Mouse (Mus musculus) liver, postnatal 0 days (tissue): ENCODE data around the gene Pold1. TPM values are rescaled to one million over a fixed set of nuclear protein-coding genes. Genes with fewer than 3 reads are reported as not detected.

Experiments used
- ATAC-seq: fragments of 200-750 bp; cut with Nextera tagmentation; 2 replicates; pipeline ENCODE4 v1.8.0; 2017; ENCODE audit warnings: mild to moderate bottlenecking, moderate library complexity
- DNase-seq: peaks from one replicate; pipeline ENCODE4 v3.0.0-alpha.2; 2016
- H3K27ac ChIP-seq: fragments of 300-500 bp; sonication (generic); 2 replicates; pipeline ENCODE4 v1.5.1; 2014; ENCODE audit warnings: antibody characterized with exemption, moderate library complexity, mild to moderate bottlenecking, low read depth
- H3K27me3 ChIP-seq: fragments of 300-500 bp; sonication (generic); 2 replicates; pipeline ENCODE4 v1.6.1; 2014; ENCODE audit warnings: low read length, control low read depth, mixed read lengths; ENCODE audit not compliant: insufficient read depth
- H3K36me3 ChIP-seq: fragments of 300-500 bp; sonication (generic); replicated peaks from 2 replicates; pipeline ENCODE4 v1.6.1; 2014; ENCODE audit warnings: mild to moderate bottlenecking, control low read depth, low read length, moderate library complexity, mixed read lengths; ENCODE audit not compliant: insufficient read depth
- H3K4me1 ChIP-seq: fragments of 300-500 bp; sonication (generic); 2 replicates; pipeline ENCODE4 v1.6.1; 2014; ENCODE audit warnings: antibody characterized with exemption, mild to moderate bottlenecking, control low read depth; ENCODE audit not compliant: insufficient read depth
- H3K4me2 ChIP-seq: fragments of 300-500 bp; sonication (generic); 2 replicates; pipeline ENCODE4 v1.6.1; 2014; ENCODE audit warnings: low read depth, mild to moderate bottlenecking, low read length, moderate library complexity, mixed read lengths
- H3K4me3 ChIP-seq: fragments of 300-500 bp; sonication (generic); 2 replicates; pipeline ENCODE4 v1.5.1; 2014; ENCODE audit warnings: low read depth, low read length
- H3K9ac ChIP-seq: fragments of 300-500 bp; sonication (generic); replicated peaks from 2 replicates; pipeline ENCODE4 v1.6.1; 2014; ENCODE audit warnings: mild to moderate bottlenecking, moderate library complexity
- H3K9me3 ChIP-seq: fragments of 300-500 bp; sonication (generic); 2 replicates; pipeline ENCODE4 v1.6.1; 2016; ENCODE audit warnings: mild to moderate bottlenecking, control low read depth, low read length, mixed read lengths
- CTCF ChIP-seq: sonication (generic); IDR thresholded peaks from 2 replicates; pipeline ENCODE4 v1.5.1; 2016; ENCODE audit warnings: antibody characterized with exemption, low read depth
- EP300 ChIP-seq: IDR thresholded peaks from 2 replicates; pipeline ENCODE4 v1.6.1; 2016; ENCODE audit warnings: antibody characterized with exemption, low read depth, mild to moderate bottlenecking
- WGBS: fragments of 180-500 bp; shearing (Covaris S2); extraction: QIAGEN DNeasy Blood & Tissue Kit; methylation state at CpG from one replicate; pipeline ENCODE4 v1.1.7; 2014; ENCODE audit not compliant: insufficient replicate concordance; 5-methylcytosine and 5-hydroxymethylcytosine counted together
- polyA plus RNA-seq: library from polyadenylated mRNA; unstranded; fragments of >200 nt; fragmentation: Nextera tagmentation; extraction: Ambion mirVana; gene quantifications from 2 replicates; pipeline ENCODE4 v1.2.1, GENCODE M21; 2015

Pold1 gene
- polyA plus RNA-seq, 1 experiment from 2014 or later = 25.1 TPM

DNA sequence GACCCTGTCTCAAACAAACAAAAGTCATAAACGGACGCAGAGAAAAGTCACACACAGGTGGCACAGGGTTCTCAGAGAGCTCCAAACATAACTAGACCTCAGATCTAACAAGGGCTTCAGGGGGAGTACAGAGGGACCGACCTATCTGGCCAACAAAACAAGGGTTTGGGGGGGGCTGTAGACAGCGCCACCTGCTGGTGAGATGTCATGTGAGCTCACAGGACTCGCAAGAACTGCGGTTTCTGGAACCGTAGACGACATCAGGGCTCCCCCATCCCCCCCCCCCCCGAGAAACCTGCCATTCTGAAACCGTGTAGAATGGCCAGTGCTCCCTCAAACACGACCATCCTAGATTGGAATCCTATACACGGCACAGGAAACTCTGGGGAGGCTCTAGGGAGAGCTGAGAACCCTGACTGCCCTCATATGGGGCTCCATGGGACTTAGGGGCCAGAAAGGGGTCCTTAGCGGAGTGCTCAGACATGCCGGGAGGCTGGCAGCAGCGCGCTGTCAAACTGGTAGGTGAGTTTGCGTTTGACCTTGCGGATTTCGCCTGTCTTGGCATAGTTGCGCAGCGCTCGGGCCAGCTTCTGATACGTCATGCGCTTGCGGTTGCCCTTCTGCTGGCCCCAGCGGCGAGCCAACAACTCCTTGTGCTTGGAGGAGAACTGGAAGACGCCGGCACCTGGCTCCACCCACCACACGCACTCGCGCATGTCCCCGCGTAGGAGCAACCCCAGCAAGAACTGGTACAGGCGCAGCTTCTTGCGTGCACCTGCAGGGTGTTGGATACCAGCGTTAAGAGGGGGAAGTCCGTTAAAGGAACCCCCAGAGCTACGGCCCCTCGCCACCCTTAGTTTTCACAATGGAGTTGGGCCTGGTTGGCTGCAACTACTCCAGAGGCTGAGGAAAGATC, 20.9 kb downstream of the Pold1 start:
- Histone ChIP-seq H3K27ac (peak overlapping the region; percentile 66), H3K4me1 (peaks cover 6% of the 10 kb centered on the region; the same call in 1 of the 2 replicates), H3K27me3 (peaks cover 32% of the 10 kb centered on the region), H3K9me3 (no peaks in the 10 kb centered on the region), H3K4me3 (peak overlapping the region; percentile 40), H3K36me3 (no peaks in the 10 kb centered on the region), H3K4me2 (peak overlapping the region; percentile 77), H3K9ac (peak overlapping the region; percentile 35)
- ATAC-seq (peak; percentile 65), DNase-seq (peak; percentile 85)
- peak; percentile 86 for TF ChIP-seq CTCF
- no peak for TF ChIP-seq EP300
- 6% methylated on average over 40 of the region's 40 CpGs for WGBS

- H3K9ac ChIP-seq = no peak overlapping the region
- DNase-seq = no peak
- no peak overlapping the region for H3K4me2 ChIP-seq
- TF ChIP-seq CTCF (no peak), EP300 (no peak)
- H3K36me3 ChIP-seq = no peaks in the 10 kb centered on the region
- peaks cover 9% of the 10 kb centered on the region; the same call in 1 of the 2 replicates for H3K4me1 ChIP-seq
- WGBS = 73% methylated on average over 14 of the region's 14 CpGs
- H3K27me3 ChIP-seq = peaks cover 43% of the 10 kb centered on the region
- no peaks in the 10 kb centered on the region for H3K9me3 ChIP-seq
- H3K27ac ChIP-seq = no peak overlapping the region
- no peak for ATAC-seq
- H3K4me3 ChIP-seq = no peak overlapping the region
These were observed 22.1 kb downstream of the Pold1 start for GRCm38 (mm10) chr7:44526414-44527154.

DNA sequence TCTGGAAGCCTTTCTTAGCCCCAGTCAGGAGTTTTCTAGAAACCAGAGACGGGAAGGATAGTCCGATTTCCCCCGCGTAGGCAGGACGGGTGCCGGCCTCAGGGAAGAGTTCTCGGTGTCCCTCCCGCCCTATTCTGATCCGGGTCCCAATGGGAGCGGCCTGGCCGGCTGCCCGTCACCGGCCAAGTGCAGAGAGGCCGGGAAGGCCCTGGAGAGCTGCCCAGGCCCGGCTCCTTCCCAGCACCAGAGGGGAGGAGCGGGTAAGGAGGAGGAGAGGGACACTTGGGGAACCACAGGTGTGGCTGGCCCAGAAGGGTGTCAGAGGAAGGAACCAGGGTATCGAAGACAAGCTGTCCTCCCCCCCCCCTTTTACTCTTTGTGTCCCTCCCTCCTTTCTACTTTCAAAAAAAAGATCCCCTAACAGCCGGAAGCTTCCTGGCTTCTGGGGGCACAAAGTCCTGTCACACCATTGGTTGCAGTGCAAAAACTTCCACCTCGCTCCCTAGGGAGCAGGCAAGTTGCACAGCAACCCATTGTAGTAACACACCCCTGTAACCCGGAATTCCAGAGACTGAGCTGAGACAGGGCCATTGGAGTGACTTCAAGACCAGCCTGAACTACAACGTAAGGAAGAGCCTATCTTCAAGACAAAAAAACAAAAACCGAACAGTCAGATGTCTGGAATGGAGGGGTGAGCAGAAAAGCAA, 23.4 kb downstream of the Pold1 start:
- H3K4me2 ChIP-seq = peak overlapping the region; percentile 38
- ATAC-seq = no peak
- H3K36me3 ChIP-seq = no peaks in the 10 kb centered on the region
- 20% methylated on average over 22 of the region's 22 CpGs for WGBS
- H3K27me3 ChIP-seq = peaks cover 45% of the 10 kb centered on the region
- H3K9ac ChIP-seq = 0 out of 2 replicates have a peak overlapping the region, but pooled peaks have one; percentile 6
- TF ChIP-seq CTCF (no peak), EP300 (no peak)
- no peak overlapping the region for H3K4me3 ChIP-seq
- no peak overlapping the region for H3K27ac ChIP-seq
- no peaks in the 10 kb centered on the region for H3K9me3 ChIP-seq
- H3K4me1 ChIP-seq = peaks cover 11% of the 10 kb centered on the region; the same call in 1 of the 2 replicates
- peak; percentile 58 for DNase-seq

DNA sequence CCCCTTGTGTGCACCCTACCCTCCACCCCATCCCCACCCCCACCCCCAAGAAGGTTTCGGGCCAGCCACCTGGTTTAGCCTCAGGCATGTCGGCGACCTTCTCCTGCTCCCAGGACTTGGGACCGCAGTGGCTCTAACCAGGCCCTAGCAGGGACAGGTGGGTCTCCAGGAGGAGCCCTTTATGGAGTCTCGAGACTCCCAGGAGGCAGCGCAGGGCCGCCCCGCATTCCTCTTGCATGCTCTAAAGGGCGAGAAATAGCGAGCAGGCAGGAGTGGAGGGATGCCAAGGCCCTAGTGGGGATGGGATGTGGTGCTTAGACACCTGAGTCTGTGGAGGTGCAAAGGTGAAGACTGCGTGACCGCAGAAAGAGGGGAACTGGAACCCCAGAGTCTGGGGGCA, 24.1 kb downstream of the Pold1 start, which contains the start of gene Mybpc2:
TSS of gene Mybpc2 (minus strand) at position 155 of the 400 bp plus-strand sequence.
- H3K4me1 ChIP-seq = peaks cover 11% of the 10 kb centered on the region; the same call in 1 of the 2 replicates
- no peak within 1 kb of the TSS for H3K4me3 ChIP-seq
- no peak within 1 kb of the TSS for H3K27ac ChIP-seq
- 45% methylated on average over 12 of the region's 12 CpGs for WGBS
- no peaks in the 10 kb centered on the region for H3K9me3 ChIP-seq
- H3K27me3 ChIP-seq = peaks cover 45% of the 10 kb centered on the region
- no peaks in the 10 kb centered on the region for H3K36me3 ChIP-seq
- 0 out of 2 replicates have a peak within 1 kb of the TSS, but pooled peaks have one; percentile 6 for H3K9ac ChIP-seq
- DNase-seq (no peak), ATAC-seq (no peak)
- TF ChIP-seq CTCF = no peak
- no peak for TF ChIP-seq EP300
- peak within 1 kb of the TSS; percentile 38 for H3K4me2 ChIP-seq

- TF ChIP-seq EP300 (no peak), CTCF (no peak)
- Histone ChIP-seq H3K4me3 (no peak overlapping the region), H3K27ac (no peak overlapping the region), H3K27me3 (peaks cover 38% of the 10 kb centered on the region), H3K36me3 (no peaks in the 10 kb centered on the region), H3K4me1 (peaks cover 10% of the 10 kb centered on the region; the same call in 1 of the 2 replicates), H3K9ac (no peak overlapping the region), H3K4me2 (no peak overlapping the region), H3K9me3 (no peaks in the 10 kb centered on the region)
- WGBS = 63% methylated on average over 2 of the region's 2 CpGs
- DNase-seq = no peak
- ATAC-seq = no peak
These were observed 25.6 kb downstream of the Pold1 start for GRCm38 (mm10) chr7:44523056-44523455.
